Mouse (Mus musculus): ENCODE results near the gene Galntl6.

Galntl6 gene

DNA sequence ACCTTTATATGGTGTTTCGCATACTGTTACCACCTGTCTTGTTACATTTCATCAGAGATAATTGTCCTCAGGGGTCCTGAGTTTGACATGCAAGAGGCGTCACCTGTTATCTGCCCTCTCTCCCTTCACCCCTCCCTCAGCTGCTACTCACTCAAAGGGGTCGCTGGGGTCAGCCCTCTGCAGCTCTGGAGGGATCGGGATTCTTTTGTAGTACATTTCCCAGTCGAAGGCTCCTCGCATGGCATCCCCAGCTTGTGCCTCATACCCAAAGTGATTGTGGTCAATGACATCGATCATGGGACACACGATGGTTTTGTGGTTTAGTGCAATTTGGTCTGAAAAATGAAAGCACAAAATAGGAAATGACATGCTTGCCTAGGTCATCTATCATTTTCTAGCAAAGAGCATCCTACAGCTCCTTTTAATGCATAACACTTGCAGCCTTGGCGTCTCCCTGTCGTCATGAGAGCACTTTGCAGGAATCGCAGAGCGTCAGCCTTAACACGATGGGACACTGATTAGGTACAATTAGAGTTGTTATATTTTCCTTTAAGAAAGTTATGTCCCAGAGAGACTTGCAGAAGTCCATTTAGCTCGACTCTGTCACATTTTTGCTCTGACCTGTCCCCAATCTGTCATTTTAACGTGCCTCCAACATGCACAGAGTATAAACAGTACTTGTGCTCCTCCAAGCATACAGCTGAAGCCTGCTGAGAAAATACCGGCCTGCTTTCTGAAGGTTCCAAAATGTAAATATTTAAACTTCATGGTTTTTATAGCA is 954.1 kb downstream of the Galntl6 start:
- no peak for DNase-seq

DNA sequence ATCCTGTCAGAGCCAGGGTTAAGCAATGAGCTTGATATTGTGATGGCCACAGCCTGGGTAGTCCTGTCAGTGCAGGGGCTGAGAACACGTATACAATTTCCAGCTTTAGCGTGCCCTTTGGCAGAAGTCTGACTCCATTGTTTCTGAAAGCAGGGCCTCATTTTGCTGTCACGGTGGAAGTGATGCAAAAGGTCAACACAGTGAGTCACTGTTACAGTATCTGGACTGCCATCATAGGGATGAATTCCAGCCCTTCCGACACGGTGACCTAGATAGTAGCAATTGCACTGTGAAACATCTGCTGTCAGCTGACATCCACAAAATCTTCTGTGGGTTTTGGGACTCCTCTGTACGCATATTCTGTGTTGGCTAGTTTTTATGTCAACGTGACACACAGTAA is 956.9 kb downstream of the Galntl6 start:
- DNase-seq, result no peak

DNA sequence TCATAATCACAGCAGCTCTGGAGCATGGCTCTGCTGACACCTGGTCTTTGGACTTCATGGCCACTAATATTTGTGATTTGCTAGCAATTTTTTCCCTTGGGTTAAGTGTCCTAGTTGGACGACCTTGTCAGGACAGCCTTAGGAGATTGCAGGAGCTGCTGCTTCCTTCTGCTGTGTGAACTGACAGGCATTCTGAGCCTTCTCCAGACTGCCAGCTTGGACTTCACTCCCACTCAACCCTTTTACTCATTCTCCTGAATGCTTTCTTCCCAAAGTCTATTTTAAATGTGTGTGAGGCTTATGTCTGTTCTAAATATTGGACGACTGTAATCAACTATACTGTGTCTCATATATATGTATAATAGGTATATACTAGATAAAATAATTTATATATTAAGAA is 971.3 kb downstream of the Galntl6 start:
- DNase-seq, result no peak

DNA sequence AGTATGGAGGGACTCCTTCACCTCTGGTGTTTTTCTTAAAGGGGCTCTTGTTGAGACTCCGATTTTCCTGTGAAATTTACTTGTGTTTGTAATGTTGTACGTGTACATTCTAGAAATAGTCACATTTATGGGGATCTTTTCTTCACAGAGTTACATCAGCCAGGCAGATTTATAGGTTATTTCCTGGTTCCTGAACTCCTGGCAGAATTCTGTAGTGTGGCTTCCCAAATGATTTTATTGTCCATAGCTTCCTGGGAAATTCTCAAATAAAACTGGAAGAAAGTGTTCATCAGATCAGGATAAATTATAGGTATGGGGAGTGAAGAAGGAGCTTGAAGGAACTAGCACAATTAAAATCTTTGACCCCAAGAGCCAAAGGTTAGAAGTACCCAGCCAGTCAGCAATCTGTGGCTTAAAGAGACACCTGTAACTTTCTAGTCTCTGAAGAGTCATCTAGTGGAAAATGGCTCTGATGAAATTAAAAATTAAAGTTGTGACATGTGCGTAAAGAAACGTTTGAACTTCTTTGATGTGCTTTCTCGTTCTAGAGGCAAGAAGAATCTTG is 972.5 kb downstream of the Galntl6 start:
- no peak for DNase-seq

DNA sequence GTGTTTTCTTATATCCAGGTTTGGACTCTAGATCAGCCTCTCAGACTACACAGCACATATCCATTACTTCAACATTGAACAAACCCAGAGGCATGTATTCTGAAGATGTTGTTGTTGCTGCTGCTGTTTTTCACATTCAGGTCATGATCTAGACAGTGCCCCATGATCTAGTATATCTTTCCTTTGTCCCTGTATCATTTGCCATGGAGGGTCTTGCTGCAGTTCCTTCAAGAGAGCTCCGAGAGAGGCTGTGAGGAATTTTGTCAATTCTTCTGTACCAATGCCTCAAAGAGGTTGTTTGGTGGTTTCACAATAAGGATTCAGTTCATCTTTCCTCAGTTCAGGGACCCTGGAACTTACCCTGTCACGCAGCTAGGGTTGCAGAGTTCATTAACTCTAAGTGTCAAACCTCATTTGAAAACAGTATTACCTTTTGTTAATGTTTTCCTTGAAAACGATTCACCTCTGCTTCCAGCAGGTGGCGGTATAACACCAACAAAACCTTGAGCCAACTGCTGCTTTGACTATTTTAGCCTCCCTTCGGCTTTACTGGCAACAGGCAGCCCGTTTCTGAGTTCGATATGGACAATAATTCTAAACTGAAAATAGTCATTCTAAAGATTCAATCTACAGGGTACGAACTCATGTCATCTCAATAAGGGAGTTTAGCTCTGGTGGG is 973.1 kb downstream of the Galntl6 start:
- DNase-seq, result peak in 1 of 2 experiments; percentile 1

DNA sequence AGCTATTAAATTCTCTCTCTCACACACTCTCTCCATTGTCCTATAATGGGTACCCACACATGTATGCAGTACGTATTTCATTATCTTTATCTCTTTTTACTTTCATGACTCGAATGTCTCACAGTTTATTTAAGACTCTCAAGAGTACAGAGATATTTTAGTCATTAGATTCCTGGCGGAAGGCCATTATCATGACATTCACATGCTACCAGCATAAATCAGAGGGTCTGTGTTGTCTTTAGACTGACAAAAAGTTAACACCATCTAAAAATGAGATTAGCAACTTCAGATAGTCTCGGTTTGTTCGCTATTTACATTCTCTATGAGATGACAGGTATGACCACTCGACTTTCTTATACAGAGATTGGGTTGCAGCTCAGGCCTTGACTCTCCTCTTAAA is 985.4 kb downstream of the Galntl6 start:
- DNase-seq, result no peak

DNA sequence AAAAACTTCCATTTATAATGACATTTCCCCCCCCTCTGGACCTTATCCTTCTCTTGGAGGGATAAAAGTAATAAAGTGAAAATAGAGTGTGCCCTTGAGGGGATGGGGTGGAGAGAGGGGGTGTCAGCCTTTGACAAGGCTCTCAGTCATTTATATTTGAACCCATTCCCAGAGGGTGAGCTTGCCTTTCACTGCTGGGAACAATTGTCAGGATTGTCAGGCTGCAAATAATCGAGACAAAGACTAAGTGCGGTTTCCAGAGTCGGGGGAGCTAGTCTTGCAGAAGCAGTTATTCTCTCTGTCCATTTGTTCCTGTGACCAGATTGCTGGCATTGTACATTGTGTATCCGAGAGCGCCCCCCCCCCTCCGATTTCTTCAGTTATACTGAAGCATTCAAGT is 988.9 kb downstream of the Galntl6 start:
- DNase-seq, result no peak

DNA sequence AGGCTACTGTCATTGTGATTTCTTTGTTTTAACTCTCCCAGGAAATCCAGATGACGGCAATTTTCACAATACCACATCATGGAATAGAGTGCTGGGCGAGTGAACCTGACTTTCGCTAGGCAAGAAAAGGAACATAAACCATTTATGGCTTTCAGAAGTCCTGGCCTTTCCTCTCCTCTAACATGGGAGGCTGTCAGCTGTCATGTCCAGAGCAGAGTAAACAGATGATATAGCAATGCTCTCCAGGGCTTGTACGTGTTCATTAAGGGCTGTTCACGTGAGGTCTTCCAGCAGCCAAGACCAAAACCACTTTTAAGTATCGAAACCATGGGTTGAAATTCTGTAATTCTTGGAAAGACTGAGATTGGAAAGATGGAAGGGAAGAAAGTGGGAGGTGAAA is 989.3 kb downstream of the Galntl6 start:
- no peak for DNase-seq

DNA sequence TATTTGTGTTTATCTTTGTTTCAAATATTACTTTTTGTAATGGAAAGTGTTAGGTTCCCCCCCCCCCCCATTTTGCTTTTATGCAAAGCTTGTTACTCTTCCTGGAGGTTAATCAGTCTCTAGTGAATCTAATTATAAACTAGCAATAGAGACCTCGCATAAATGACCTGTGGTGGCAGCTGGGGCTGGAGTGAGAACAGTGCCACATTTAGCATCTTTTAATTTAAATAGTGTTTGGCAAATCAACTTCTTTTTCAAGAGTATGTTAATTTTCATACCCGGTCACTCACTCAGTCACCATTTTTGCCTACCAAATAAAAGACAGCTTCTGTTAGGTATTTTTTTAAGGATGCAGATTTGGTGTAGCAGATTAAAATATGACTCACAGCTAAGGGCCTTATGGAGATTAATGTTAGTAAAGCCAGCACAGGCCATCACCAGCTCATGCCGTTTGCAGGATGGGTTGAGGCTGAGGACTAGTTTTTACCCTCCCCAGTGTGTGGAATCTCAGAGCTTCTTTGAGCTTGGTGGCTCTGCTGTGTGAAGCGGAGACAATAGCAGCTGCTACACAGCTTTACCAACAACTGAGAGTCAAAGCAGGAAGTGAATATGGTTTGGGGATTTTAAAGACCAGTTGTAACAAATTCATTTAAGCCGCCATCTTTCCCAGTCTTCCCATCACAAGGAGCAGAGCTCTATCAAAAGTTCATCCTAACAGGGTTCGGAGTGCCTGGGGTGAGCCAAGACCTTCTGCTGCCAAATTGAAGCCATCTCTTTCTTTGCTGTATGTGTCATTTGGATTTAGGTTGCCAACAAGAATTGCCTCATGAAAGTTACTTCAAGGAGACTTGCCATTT is 990.0 kb downstream of the Galntl6 start:
- no peak for DNase-seq

DNA sequence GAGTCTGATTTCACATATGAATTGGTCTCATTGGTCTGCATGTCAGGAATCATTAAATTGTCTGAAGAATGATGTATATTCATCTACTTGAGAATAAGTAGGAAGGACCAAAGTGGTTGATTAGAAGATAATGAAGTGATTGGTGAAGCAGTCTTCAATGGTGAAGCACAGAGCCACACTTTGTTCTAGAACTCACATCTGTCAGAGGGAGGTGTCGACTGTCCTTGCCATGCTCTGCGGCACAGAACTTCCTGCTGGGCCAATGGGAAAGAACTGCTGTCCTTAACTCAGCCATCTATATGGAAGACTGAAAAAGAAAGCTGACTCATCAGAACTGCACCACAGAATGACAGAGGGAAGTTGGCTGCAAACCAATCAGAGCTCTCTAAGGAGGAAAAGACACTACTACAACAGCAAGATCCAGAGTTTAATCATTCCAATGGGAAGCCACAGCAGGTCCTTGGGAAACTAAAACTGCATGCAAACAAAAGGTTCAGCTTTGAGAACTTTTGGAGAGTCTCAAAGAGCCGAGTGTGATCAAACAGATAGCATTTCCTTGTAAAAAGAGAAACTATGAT is 992.0 kb downstream of the Galntl6 start:
- DNase-seq, result no peak

DNA sequence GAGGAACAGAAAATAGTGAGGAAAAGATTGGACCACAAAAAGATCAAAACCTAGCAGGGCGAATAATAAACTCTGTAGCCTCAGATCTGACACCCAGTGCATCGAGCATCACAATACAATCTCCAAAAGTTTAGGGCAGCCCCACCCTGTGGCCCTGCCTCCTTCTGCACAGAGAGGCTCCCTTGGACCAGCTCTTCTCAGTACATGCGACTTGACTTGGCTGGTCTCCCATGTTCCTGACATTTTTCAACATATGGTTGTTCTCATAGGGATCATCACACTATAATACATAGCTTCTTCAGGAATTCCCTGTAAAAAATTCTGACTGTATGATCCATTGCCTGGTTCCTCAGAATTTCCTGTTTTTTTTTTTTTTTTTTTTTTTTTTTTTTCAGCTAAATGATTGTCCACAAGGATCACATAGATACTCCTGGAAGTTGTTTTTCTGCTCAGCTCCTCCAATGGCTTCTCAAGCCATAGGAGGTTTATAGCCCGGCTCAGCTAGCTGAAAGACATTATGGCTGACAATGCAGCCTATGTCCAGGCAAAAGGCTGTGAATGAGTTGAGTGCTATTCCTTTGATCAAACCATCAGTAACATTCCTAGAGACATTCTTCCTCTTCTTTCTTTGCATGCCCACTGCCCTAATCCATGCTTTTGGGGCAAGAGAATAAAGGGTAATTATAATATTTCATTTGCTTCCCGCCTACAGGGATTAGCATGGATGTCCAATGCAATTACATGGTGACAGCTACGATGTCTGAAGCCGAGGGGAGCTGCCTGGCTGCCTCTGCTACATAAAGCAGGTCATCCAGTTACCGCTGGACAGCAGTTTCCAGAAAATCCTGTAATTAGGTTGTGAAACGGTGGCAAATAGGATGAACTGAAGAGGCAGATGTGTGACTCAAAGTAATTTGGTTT is 993.5 kb downstream of the Galntl6 start:
- no peak for DNase-seq

DNA sequence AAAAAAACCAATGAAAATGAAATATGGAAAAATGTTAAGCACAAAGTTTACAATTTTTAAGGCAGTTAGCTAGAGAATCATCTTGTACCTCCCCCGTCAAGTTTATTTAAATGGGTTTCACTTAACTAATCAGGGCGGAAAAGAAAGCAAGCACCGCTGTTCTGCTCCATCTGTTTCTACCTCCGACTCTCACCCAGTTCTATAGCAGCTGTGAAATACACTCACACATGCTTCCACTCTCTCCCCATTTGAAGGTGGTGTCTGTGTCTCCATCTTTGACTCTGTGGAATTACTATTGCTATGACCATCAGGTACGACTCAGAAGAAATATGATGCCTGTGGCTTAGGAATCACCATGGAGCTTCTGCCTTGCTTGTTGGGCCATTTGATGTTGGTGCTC is 1019.1 kb downstream of the Galntl6 start:
- no peak for DNase-seq

DNA sequence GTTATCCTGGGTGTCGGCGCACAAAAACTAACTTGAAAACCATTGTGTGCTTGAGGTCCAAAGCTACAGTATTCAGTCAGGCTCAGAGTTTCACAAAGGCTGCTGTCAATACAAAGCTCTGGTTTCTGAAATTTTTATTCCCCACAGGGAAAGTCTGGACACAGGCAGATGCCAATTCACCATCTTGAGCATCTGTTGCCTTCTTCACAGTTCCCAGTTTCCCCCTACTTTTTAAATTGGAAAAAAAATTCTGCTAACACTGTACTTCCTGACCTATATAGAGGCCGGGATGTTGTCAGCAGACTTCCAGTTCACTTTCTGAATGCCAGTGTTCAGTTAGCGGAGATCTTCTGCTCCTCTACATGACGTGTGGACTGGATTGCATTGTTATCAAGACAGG is 1020.3 kb downstream of the Galntl6 start:
- DNase-seq, result no peak

DNA sequence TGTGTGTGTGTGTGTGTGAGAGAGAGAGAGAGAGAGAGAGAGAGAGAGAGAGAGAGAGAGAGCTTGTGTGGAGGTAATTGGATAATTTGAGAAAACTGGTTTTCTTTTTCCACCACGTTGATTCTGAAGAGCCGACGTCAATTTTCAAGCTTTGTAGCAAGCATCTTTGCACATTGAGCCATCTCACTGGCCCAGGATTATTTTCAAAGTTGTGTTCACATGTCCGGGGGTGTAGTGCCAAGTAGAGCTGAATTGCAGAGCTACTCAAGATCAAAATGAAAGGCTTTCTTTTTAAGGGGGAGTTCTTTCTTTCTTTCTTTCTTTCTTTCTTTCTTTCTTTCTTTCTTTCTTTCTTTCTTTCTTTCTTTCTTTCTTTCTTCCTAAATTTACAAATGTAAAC is 1022.3 kb downstream of the Galntl6 start:
- DNase-seq, result no peak

DNA sequence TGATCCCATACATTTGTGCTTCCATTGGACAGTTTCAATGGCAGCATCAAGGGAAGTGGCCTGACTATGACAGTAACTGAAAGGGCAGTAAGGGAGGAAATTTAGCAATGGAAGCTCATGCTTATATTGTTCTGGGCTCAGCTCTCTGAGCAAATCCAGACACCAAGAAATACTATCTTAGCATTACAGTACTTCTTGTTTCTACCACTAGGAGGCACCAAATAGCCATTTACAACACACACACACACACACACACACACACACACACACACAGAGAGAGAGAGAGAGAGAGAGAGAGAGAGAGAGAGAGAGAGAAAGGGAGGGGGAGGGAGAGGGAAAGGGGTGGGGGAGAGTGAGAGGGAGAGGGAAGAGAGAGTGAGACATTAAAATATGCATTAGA is 1023.6 kb downstream of the Galntl6 start:
- no peak for DNase-seq

DNA sequence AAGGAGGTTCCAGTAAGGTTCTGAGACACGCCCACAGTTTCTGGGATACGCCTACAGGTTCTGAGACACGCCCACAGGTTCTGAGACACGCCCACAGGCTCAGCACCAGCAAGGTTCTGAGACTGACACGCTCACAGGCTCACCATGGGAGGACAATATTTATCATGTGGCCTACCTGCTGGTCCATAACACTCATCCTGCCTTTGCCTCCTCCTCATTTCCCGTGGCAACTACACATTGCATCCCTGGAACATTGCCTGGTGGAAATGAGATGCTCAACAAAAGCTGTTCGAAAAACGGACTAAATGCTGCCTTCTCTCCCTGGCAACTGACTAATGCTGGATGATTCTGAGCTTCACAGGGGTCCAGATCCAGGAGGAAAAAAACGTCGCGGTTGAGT is 1033.0 kb downstream of the Galntl6 start:
- DNase-seq, result no peak

DNA sequence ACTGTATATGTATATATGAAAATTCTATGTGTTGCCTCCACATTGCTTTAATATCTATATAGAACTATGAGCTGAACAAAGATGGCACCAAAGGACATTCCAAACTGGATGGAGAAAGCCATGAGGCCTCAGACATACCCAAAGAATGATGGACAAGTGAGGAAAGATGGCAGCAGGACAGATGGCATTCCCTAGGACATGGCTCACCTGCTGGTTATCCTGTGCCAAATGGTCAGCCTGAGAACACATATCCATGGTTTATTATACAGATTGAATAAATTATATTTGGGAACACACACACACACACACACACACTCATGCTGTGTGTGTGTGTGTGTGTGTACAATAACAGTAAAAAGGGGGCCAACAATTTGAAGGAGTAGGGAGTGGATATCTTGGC is 1063.4 kb downstream of the Galntl6 start:
- DNase-seq, result no peak

DNA sequence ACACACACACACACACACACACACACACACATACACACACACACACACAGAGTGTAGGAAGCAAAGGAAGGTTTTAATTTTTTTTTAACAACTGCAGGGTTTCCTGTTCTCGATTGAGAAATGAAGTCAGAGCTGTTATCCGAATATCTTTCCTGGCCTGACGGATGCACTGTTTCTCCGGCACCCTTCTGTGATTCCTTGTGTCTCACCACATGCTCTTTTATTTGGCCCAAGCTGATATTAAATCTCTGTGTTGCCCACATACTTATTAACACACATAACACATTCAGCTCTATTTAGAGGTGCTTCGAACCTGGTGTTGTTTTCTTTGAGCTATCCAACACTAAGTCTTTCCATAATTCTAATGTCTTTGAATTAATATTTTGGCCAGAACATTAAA is 1069.0 kb downstream of the Galntl6 start:
- DNase-seq, result no peak

DNA sequence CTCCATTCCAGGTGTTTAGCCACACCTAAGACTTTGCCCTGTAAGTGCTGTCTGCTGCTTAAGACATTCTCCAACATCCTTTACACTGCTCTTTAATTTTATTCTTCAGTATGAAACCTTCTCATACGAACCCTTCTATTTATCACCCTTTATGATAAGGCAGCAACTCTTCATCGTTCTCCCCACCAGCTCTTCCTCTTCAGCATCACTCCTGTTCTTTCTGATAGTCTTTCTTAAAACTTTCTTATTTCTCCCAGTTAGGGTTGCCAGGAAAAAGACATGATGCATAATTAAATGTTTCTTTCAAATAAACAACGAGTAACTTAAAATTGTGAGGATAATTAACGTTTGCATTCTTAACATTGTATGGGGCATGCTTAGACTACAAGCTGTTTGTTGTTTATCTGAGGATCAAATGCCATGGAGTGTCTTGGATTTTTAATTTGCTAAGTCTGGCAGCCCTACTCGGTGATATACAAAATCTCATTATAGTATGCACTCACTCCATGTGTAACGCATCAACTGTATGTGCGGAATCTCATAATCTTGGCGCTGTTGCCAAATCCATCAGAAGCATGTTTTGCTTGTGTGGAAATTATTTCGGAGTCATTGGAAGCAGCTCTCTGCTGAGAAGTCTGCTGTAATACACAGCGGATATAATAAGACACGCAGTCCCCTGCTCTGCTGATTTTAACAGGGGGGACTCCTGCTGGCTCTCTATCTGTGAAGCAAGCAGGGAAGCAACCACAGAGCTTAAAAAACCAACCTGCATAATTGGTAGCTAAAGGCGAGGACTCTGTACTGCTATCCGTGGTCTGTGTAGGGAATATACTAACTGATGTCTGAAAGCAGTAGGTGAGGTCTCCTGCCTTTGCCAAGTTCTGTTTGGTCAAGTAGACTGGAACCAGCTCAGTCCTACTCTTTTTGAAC is 1069.7 kb downstream of the Galntl6 start:
- no peak for DNase-seq

DNA sequence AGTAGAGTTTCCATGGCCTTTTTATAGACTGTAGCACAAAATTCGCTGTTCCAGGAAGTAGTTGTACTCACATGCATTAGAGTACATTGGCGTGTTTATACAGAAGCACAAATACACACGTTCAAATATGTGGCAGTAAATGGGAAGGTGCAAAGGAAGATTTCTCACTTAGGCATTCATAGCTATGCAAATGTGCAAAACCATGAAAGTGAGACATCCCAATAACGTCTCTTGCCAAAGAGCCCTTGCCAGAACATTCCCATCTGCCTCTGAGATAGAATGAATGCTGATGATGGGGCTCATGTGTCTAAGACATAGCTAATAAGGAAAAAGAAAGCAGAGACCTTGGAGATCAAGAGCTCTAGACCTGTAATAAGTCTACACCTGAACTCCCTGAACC is 1071.0 kb downstream of the Galntl6 start:
- DNase-seq, result no peak

DNA sequence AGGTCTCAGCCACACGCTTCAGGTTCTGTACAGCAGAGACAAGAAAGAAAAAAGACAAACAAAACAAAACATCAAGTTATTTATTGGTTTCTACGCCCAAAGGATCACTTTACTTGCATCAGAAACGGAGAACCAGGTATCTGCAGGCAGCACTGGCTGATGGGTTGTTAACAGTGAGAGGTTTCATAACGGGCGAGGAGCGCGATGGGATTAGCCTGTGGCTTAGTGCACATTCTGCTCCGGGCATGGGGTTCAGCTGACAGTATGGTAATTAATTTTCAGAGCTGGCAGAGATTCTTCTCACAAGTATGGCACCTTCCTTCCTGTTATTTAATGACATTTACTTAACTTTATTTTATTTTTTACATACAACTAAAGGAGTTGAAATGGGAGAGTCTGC is 1075.1 kb downstream of the Galntl6 start:
- no peak for DNase-seq

All from thymus, postnatal 36 days (tissue).